ENCODE assay signal across 8 mouse cellular contexts in the genomic region with DNA sequence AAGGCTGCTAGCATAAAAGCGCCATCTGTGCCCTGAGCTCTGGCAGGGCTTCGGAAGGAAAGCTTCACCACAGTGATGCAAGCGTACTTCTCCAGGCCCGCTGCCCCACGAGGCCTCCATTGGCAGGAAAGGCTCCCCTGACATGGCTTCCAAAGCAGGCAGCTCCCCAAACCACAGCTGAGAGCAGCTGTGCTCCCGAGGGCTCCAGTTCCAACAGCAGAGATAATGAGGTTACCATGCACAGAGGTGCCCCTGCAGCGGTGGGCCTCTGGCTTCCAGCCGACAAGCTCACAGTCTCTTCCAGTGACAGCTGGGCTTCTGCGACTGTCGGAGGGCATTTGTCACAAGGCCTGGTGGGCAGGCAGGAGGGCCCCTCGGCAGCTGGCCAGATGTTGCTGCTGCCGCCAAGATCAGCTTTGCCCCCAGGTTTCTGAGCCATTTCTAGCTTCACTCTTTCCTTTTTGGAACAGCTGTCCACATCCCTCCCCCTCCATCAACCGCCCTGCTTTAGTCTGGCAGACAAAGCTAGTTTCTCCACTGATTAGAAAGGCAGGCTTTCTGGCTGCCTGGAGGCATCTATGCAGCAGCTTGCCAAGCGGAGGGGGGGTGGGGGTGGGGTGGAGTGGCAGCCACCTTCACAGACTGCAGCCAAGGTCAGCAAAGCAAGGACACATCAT. TPM values are rescaled to one million over a fixed set of nuclear protein-coding genes. Genes with fewer than 3 reads are reported as not detected.
A peak's percentile ranks its signal among the peaks of the same experiment; 100 is the strongest.
DNase-seq lines count a peak whose midpoint lies in the region; ATAC-seq and TF ChIP-seq lines count a peak whose summit lies in the region.

No protein-coding gene starts in this region.

- H3K9me3 ChIP-seq in hindbrain, embryonic 16.5 days (ENCODE audit: control insufficient read depth, low read length), result no peaks in the 10 kb centered on the region
- no peaks in the 10 kb centered on the region for H3K9me3 ChIP-seq in midbrain, embryonic 12.5 days

- H3K9ac ChIP-seq in hindbrain, embryonic 16.5 days (ENCODE audit: low read depth, low read length), result peak overlapping the region; percentile 44
- H3K9ac ChIP-seq in midbrain, embryonic 12.5 days (replicated peaks), result no peak overlapping the region; the same call in 1 of the 2 replicates

- H3K4me2 ChIP-seq in hindbrain, embryonic 16.5 days (ENCODE audit: low read length), result peak overlapping the region; percentile 2; the same call in 1 of the 2 replicates
- no peak overlapping the region for H3K4me2 ChIP-seq in midbrain, embryonic 12.5 days (replicated peaks)

- peak; percentile 66 for ATAC-seq in hindbrain, embryonic 16.5 days
- ATAC-seq in midbrain, embryonic 12.5 days (ENCODE audit: low FRiP score, low read depth), result peak; percentile 23

- no peak for TF ChIP-seq POLR2A in cortical plate, adult 2 months (IDR thresholded peaks at IDR 0.05; ENCODE audit: extremely low read depth, insufficient read depth, low read length)
- TF ChIP-seq POLR2A in thymus, adult 2 months (IDR thresholded peaks at IDR 0.05; ENCODE audit: control insufficient read depth, extremely low read depth, insufficient read depth, low read length, poor library complexity), result no peak

- no peak for TF ChIP-seq CTCF in cortical plate, adult 2 months (IDR thresholded peaks at IDR 0.05; ENCODE audit: extremely low read depth, insufficient read depth, low read length)
- no peak for TF ChIP-seq CTCF in thymus, adult 2 months (IDR thresholded peaks at IDR 0.05; ENCODE audit: borderline replicate concordance, control insufficient read depth, extremely low read depth, insufficient read depth, low read length, poor library complexity)

- H3K4me3 ChIP-seq in cortical plate, adult 2 months (ENCODE audit: insufficient read depth, low read length), result no peak overlapping the region
- H3K4me3 ChIP-seq in hindbrain, embryonic 16.5 days (ENCODE audit: low read length), result no peak overlapping the region
- no peak overlapping the region for H3K4me3 ChIP-seq in midbrain, embryonic 12.5 days
- H3K4me3 ChIP-seq in thymus, adult 2 months (ENCODE audit: control insufficient read depth, insufficient read depth, low read length), result no peak overlapping the region

- no peaks in the 10 kb centered on the region for H3K36me3 ChIP-seq in hindbrain, embryonic 16.5 days (ENCODE audit: control insufficient read depth, insufficient read depth, low read length)
- H3K36me3 ChIP-seq in midbrain, embryonic 12.5 days, result no peaks in the 10 kb centered on the region
- H3K36me3 ChIP-seq in thymus, adult 2 months (ENCODE audit: control insufficient read depth, insufficient read depth, low read length), result no peaks in the 10 kb centered on the region

- H3K4me1 ChIP-seq in cortical plate, adult 2 months (ENCODE audit: control insufficient read depth, insufficient read depth, low read length), result peaks cover 29% of the 10 kb centered on the region
- peaks cover 50% of the 10 kb centered on the region for H3K4me1 ChIP-seq in hindbrain, embryonic 16.5 days (ENCODE audit: control insufficient read depth, insufficient read depth, low read depth, low read length)
- peaks cover 79% of the 10 kb centered on the region for H3K4me1 ChIP-seq in midbrain, embryonic 12.5 days
- H3K4me1 ChIP-seq in thymus, adult 2 months (replicated peaks; ENCODE audit: control insufficient read depth, insufficient read depth, low read length), result peaks cover 17% of the 10 kb centered on the region

- peak overlapping the region; percentile 94 for H3K27ac ChIP-seq in cortical plate, adult 2 months (ENCODE audit: insufficient read depth, low read length)
- peak overlapping the region; percentile 81 for H3K27ac ChIP-seq in hindbrain, embryonic 16.5 days (ENCODE audit: low read depth, low read length)
- peak overlapping the region; percentile 89 for H3K27ac ChIP-seq in midbrain, embryonic 12.5 days (replicated peaks)
- peak overlapping the region; percentile 34 for H3K27ac ChIP-seq in thymus, adult 2 months (ENCODE audit: control insufficient read depth, insufficient read depth, low read length)

- 10% methylated on average over 14 of the region's 14 CpGs for WGBS in hindbrain, embryonic 16.5 days
- WGBS in midbrain, embryonic 12.5 days, result 15% methylated on average over 14 of the region's 14 CpGs
- WGBS in thymus, adult 2 months, result 7% methylated on average over 14 of the region's 14 CpGs

- DNase-seq in adrenal gland, adult (ENCODE audit: inconsistent age in 2 of 2, low spot score in 1 of 2), result peak; percentile 73 to 86
- DNase-seq in adrenal gland, adult 18-20 months (ENCODE audit: low spot score in 2 of 2), result no peak
- peak; percentile 77 to 84 for DNase-seq in gastrocnemius, postnatal 36 days
- DNase-seq in left cerebral cortex, postnatal 36 days (ENCODE audit: low spot score in 2 of 2), result peak; percentile 64 to 68
- DNase-seq in thymus, adult 2 months, result peak; percentile 55

- no peaks in the 10 kb centered on the region for H3K27me3 ChIP-seq in hindbrain, embryonic 16.5 days (replicated peaks; ENCODE audit: control insufficient read depth, insufficient read depth, low read length)
- no peaks in the 10 kb centered on the region; the same call in 1 of the 2 replicates for H3K27me3 ChIP-seq in midbrain, embryonic 12.5 days
- H3K27me3 ChIP-seq in thymus, adult 2 months (ENCODE audit: control insufficient read depth, insufficient read depth, low read length), result no peaks in the 10 kb centered on the region

- intact Hi-C loops in gastrocnemius, postnatal 36 days (cut with DNase I), result no loop called here
- intact Hi-C loops in left cerebral cortex, postnatal 36 days (cut with DNase I), result loop anchor here (10.0 kb wide), 1 partner anchor 439 kb away; no protein-coding TSS in a partner anchor

RNA-seq across cellular contexts. Expression of gene BC034090, which starts 10.2 kb away (rescaled TPM):
- total RNA-seq in adrenal gland, adult 18-20 months (2021), result 10 to 100 TPM; 23.9 to 33.3 TPM
- polyA plus RNA-seq in cortical plate, adult 2 months (2012; rRNA removed), result 13.2 and 14.2 TPM in 2 replicates
- total RNA-seq in gastrocnemius, postnatal 36 days (2021), result 1 to 10 TPM in 1 of 2 experiments, under 1 TPM in 1; 0.94 to 1.7 TPM
- polyA plus RNA-seq in hindbrain, embryonic 16.5 days (2015; fragmentation: Nextera tagmentation; extraction: Ambion mirVana), result 6.0 and 6.1 TPM in 2 replicates
- 10 to 100 TPM; 12.3 to 12.7 TPM for total RNA-seq in left cerebral cortex, postnatal 36 days (2021)
- polyA plus RNA-seq in midbrain, embryonic 12.5 days (2016; fragmentation: Nextera tagmentation; extraction: Ambion mirVana), result 5.6 and 6.8 TPM in 2 replicates
- polyA plus RNA-seq in thymus, adult 2 months (2012; rRNA removed), result 7.6 and 13.1 TPM in 2 replicates

Comparison
In these comparisons a context has a peak if more than half of its experiments do, and no peak if none do; other contexts are left out.
1. DNase-seq: peak in adrenal gland, adult (2 of 2), gastrocnemius, postnatal 36 days (2 of 2), left cerebral cortex, postnatal 36 days (2 of 2) and thymus, adult 2 months (single experiment); none in adrenal gland, adult 18-20 months (0 of 2).
2. H3K27ac ChIP-seq: peak in every context shown above with its lines; median percentile 94 in cortical plate, adult 2 months; 89 in midbrain, embryonic 12.5 days; 81 in hindbrain, embryonic 16.5 days; 34 in thymus, adult 2 months.